Mouse (Mus musculus) heart, postnatal 0 days (tissue): ENCODE data around the gene Olfr629.

ENCODE experiments used
- CTCF ChIP-seq: IDR thresholded peaks from 2 replicates; pipeline ENCODE4 v1.5.1; 2016; ENCODE audit warnings: antibody characterized with exemption, control low read depth, low read depth
- EP300 ChIP-seq: IDR thresholded peaks from 2 replicates; pipeline ENCODE4 v1.6.1; 2016; ENCODE audit warnings: antibody characterized with exemption, low read depth

DNA sequence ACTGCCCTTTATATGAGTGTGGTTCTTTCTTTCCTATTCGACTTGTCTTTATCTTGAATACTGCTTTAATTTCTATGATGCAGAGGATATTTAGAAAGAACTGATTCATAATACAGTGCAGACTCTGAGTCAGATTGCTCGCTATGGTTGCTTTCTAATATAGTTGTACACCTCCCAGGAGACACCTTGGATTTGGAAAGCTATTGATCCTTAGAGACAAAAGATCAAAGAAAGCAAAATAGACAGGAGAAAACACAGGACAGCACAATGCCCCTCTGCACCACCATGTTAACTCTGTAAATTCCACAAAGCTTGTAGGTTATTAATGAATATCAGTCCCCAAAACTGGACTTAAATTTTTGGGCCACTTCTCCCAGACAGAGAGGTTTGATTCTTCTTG, at the start of gene Olfr629:
- no peak for TF ChIP-seq CTCF
- TF ChIP-seq EP300, result no peak
